Mouse (Mus musculus) midbrain, postnatal 0 days (tissue): Measurements from ENCODE around the gene Timp2. TPM values are rescaled to one million over a fixed set of nuclear protein-coding genes. Genes with fewer than 3 reads are reported as not detected.
"Not testable (repeated sequence)": the region's sequence is repeated elsewhere in the genome, so short reads cannot be mapped to it uniquely, and the experiment has no call there.

Experiments
- ATAC-seq: fragments of 200-750 bp; cut with Nextera tagmentation; 2 replicates; pipeline ENCODE4 v1.8.0; 2017; ENCODE audit warnings: moderate number of reproducible peaks, mild to moderate bottlenecking, moderate TSS enrichment, moderate library complexity; ENCODE audit not compliant: low FRiP score
- DNase-seq: peaks from one replicate; pipeline ENCODE4 v3.0.0-alpha.2; 2015; ENCODE audit warnings: low spot score
- H3K27ac ChIP-seq: fragments of 300-500 bp; sonication (generic); 2 replicates; pipeline ENCODE4 v1.5.1; 2014; ENCODE audit warnings: low read depth, mild to moderate bottlenecking, low read length, mixed read lengths
- H3K27me3 ChIP-seq: fragments of 300-500 bp; sonication (generic); 2 replicates; pipeline ENCODE4 v1.6.1; 2014; ENCODE audit warnings: low read length, control low read depth, mixed read lengths; ENCODE audit not compliant: insufficient read depth
- H3K36me3 ChIP-seq: fragments of 300-500 bp; sonication (generic); 2 replicates; pipeline ENCODE4 v1.6.1; 2014; ENCODE audit warnings: low read length, control low read depth, mixed read lengths; ENCODE audit not compliant: insufficient read depth
- H3K4me1 ChIP-seq: fragments of 300-500 bp; sonication (generic); 2 replicates; pipeline ENCODE4 v1.6.1; 2014; ENCODE audit warnings: mild to moderate bottlenecking, control low read depth, antibody characterized with exemption, low read length, mixed read lengths; ENCODE audit not compliant: insufficient read depth
- H3K4me2 ChIP-seq: fragments of 300-500 bp; sonication (generic); 2 replicates; pipeline ENCODE4 v1.6.1; 2014; ENCODE audit warnings: low read depth, mild to moderate bottlenecking, low read length, mixed read lengths; ENCODE audit not compliant: poor library complexity, severe bottlenecking
- H3K4me3 ChIP-seq: fragments of 300-500 bp; sonication (generic); 2 replicates; pipeline ENCODE4 v1.5.1; 2014; ENCODE audit warnings: low read depth, mild to moderate bottlenecking, low read length, moderate library complexity
- H3K9ac ChIP-seq: fragments of 300-500 bp; sonication (generic); replicated peaks from 2 replicates; pipeline ENCODE4 v1.6.1; 2014; ENCODE audit warnings: mild to moderate bottlenecking, low read length, moderate library complexity, mixed read lengths; ENCODE audit not compliant: poor library complexity, severe bottlenecking
- H3K9me3 ChIP-seq: fragments of 300-500 bp; sonication (generic); 2 replicates; pipeline ENCODE4 v1.6.1; 2016; ENCODE audit warnings: low read length, control low read depth
- CTCF ChIP-seq: IDR thresholded peaks from 2 replicates; pipeline ENCODE4 v1.5.1; 2016; ENCODE audit warnings: antibody characterized with exemption, mild to moderate bottlenecking
- WGBS: fragments of 180-500 bp; shearing (Covaris S2); extraction: QIAGEN DNeasy Blood & Tissue Kit; methylation state at CpG from one replicate; pipeline ENCODE4 v1.1.7; 2014; 5-methylcytosine and 5-hydroxymethylcytosine counted together
- polyA plus RNA-seq: library from polyadenylated mRNA; unstranded; fragments of >200 nt; fragmentation: Nextera tagmentation; extraction: Ambion mirVana; gene quantifications from 2 replicates; pipeline ENCODE4 v1.2.1, GENCODE M21; 2015
- total RNA-seq: library from RNA; depleted of rRNA; stranded (reverse); fragments of >200 nt; gene quantifications from 2 replicates; pipeline ENCODE4 v1.2.3, GENCODE M21; 2014

The Timp2 gene
- total and polyA plus RNA-seq, 2 experiments from 2014 or later, result 140 to 217 TPM

DNA sequence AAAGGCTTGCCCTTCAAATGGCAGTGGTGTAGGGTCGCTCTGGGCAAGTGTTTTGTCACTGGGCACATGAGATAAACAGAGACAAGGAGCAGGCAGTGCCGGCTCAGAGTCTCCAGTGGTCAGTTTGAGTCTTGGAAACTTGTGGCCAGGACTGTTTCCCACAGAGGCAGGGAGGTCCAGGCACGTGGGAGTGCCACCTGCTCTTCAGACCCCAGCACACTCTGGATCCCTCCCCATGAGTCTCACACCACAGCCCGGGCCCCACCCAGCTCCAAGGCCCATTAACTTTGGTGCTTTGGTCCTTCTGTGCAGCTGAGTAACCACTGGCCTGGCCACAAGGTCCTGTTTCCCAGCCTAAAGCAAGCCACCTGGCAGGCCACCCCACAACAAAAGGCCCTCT lies 33.6 kb downstream of the Timp2 start:
- 77% methylated on average over 4 of the region's 4 CpGs for WGBS
- H3K4me2 ChIP-seq, result no peak overlapping the region
- no peak overlapping the region for H3K9ac ChIP-seq
- no peak for ATAC-seq
- H3K4me1 ChIP-seq, result peaks cover 10% of the 10 kb centered on the region; the same call in 1 of the 2 replicates
- 0 out of 2 replicates have a peak, but pooled peaks cover 6% of the 10 kb centered on the region for H3K36me3 ChIP-seq
- no peaks in the 10 kb centered on the region for H3K27me3 ChIP-seq
- H3K9me3 ChIP-seq, result no peaks in the 10 kb centered on the region
- no peak for DNase-seq
- H3K4me3 ChIP-seq, result no peak overlapping the region
- TF ChIP-seq CTCF, result no peak
- H3K27ac ChIP-seq, result peak overlapping the region; percentile 57

DNA sequence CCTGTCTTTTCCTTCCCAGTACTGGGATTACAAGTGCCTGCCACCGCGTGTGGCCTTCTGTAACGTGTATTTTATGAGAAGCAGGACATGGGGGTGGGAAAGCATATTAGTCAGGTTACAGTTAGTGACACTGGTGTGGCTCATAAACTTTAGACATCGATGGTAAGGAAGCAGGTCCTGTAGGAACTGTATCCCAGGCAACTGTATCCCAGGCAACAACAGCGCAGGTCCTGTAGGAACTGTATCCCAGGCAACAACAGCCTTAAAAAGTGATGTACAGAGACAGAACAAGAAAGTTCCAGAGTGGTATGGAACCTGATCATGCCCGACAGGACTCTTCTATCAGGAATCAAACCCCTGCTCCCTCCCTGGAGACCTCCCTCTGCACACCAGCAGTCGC lies 34.0 kb downstream of the Timp2 start:
- ATAC-seq (no peak), DNase-seq (peak; percentile 60)
- Histone ChIP-seq H3K4me1 (0 out of 2 replicates have a peak, but pooled peaks cover 10% of the 10 kb centered on the region), H3K4me3 (no peak overlapping the region), H3K9me3 (no peaks in the 10 kb centered on the region), H3K4me2 (no peak overlapping the region), H3K27ac (0 out of 2 replicates have a peak overlapping the region, but pooled peaks have one; percentile 57), H3K9ac (no peak overlapping the region), H3K27me3 (no peaks in the 10 kb centered on the region), H3K36me3 (0 out of 2 replicates have a peak, but pooled peaks cover 6% of the 10 kb centered on the region)
- 52% methylated on average over 7 of the region's 7 CpGs for WGBS
- TF ChIP-seq CTCF, result no peak

DNA sequence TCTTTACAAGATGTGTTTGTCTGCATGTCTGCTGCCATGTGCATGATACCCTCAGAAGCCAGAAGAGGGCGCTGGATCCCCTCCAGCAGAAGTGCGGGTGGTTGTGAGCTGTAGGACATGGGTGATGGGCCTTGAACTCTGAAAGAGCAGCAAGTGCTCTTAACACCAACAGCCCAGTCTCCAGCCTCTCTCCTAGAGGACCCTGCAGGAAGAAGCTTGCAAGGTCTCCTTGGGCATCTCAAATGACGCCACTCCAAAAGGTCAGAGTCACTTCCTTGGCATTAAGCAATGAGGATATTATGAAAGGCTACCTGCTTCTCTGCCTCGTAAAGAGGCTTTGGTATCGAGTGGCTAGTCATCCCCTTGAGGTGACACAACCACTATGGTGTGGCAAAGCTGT lies 36.9 kb downstream of the Timp2 start:
- Histone ChIP-seq H3K27me3 (no peaks in the 10 kb centered on the region), H3K9ac (no peak overlapping the region)
- WGBS, result 68% methylated on average over 5 of the region's 5 CpGs

DNA sequence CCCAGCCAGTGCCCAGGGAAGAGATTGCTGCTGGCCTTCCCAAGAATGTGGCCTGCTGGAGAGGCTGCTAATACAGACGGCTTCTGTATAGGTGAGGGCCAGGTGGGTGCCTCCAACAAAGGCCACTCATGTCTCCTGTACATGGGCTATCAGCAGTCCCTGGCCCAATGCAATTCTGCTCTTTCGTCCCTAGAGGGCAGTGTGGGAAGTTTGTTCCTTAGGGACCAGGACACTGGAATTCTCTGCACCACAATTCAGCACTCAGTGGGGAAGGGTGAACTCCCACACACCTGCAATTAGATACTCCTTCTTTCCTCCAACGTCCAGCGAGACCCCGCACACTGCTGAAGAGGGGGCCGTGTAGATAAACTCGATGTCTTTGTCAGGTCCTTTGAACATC lies 38.4 kb downstream of the Timp2 start:
- Histone ChIP-seq H3K4me2 (no peak overlapping the region), H3K9me3 (no peaks in the 10 kb centered on the region), H3K9ac (no peak overlapping the region), H3K4me3 (no peak overlapping the region), H3K36me3 (0 out of 2 replicates have a peak, but pooled peaks cover 21% of the 10 kb centered on the region), H3K27ac (no peak overlapping the region), H3K27me3 (no peaks in the 10 kb centered on the region), H3K4me1 (0 out of 2 replicates have a peak, but pooled peaks cover 7% of the 10 kb centered on the region)
- DNase-seq (peak; percentile 81), ATAC-seq (0 out of 2 replicates have a peak, but pooled peaks have one; percentile 10)
- 28% methylated on average over 7 of the region's 7 CpGs for WGBS
- TF ChIP-seq CTCF, result peak; percentile 86

More for the DNA sequence above, 36.9 kb downstream of the Timp2 start:
- no peak overlapping the region for H3K27ac ChIP-seq
- H3K4me3 ChIP-seq, result no peak overlapping the region
- H3K36me3 ChIP-seq, result 0 out of 2 replicates have a peak, but pooled peaks cover 19% of the 10 kb centered on the region
- ATAC-seq (no peak), DNase-seq (peak; percentile 46)
- peak; percentile 78 for TF ChIP-seq CTCF
- H3K4me2 ChIP-seq, result no peak overlapping the region
- no peaks in the 10 kb centered on the region for H3K9me3 ChIP-seq
- H3K4me1 ChIP-seq, result 0 out of 2 replicates have a peak, but pooled peaks cover 10% of the 10 kb centered on the region

DNA sequence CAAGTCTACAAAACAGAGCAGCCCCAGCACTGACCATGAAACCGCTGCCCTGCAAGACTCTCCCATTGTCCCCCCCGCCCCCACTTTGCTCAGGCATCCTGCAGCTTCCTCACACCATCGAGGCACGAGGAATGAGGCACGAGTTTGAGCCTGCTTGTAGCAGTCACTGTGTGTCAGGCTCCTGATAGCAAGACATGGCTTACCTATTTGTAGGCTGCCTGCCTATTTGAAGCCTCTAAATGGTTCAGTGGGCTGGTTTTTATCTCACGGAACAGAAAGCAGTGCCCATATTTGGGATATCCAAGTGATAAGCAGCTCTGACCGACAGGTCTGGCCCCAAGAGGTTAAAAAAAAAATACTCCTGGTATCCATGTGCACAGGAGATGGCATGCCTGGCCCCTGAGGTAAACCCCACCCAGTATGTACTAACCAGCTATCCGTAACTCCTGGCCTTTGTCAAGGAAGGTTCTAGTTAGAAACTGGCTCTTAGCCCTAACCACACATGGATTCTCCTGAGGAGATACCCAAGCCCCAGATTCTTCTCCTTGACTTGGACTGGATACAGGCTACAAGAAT lies 39.2 kb downstream of the Timp2 start:
- TF ChIP-seq CTCF, result no peak
- 88% methylated on average over 8 of the region's 8 CpGs for WGBS
- DNase-seq, result no peak
- Histone ChIP-seq H3K9ac (no peak overlapping the region), H3K27ac (no peak overlapping the region), H3K4me3 (no peak overlapping the region), H3K4me1 (0 out of 2 replicates have a peak, but pooled peaks cover 1% of the 10 kb centered on the region), H3K36me3 (0 out of 2 replicates have a peak, but pooled peaks cover 21% of the 10 kb centered on the region), H3K4me2 (no peak overlapping the region), H3K9me3 (no peaks in the 10 kb centered on the region), H3K27me3 (no peaks in the 10 kb centered on the region)
- no peak for ATAC-seq

DNA sequence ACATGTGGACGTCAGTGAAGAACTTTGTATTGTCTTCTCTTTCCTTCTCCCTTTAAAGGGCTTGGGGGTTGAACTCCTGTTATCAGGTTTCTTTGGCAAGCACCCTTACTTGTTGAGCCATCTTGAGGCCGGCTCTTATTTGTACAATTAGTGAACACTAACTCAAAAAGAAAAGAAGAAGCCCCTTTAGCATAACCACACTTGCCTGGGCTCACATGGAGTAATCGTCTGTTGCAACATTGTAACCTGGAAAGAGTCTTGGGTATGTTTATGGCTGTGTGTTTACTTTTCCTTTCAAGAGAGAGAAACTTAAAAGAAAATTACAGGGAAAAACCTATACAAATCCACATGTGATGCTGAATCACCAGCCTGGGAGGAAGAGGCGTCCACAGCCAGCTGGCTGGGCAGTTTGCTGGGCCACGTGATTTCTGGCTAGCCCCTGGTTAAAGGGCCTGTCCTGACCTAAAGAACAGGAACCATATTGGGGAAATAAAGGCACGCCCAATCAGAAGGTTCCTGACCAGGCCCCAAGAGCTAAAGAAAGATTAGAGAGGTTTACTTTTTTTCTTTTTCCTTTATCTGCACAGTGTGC lies 43.3 kb downstream of the Timp2 start:
- no peak for DNase-seq
- 84% methylated on average over 6 of the region's 6 CpGs for WGBS
- peaks cover 33% of the 10 kb centered on the region for H3K36me3 ChIP-seq

DNA sequence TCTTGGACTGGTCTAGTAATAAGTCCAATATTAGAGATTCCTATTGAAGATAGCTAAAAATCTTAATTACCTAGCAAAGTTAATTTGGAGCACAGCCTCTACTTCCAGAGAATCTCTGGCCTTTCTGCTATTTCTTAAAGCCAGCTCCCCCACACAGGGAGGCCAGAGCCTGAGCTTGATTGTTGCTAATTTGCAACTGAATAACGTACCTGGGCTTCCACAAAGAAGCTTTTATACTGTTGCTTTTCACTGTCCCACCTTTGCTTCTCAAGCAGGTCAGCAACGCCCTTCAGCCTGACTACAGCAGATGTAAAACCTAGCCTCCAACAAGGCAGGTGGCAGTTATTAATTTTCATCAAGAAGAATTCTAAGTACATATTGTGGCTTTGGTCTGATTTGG lies 47.6 kb downstream of the Timp2 start:
- ATAC-seq, H3K9me3 ChIP-seq, DNase-seq, H3K4me1 ChIP-seq, H3K27me3 ChIP-seq, H3K4me2 ChIP-seq, H3K4me3 ChIP-seq, H3K9ac ChIP-seq, H3K27ac ChIP-seq: not testable (repeated sequence)
- peaks cover 28% of the 10 kb centered on the region for H3K36me3 ChIP-seq
- WGBS, result 87% methylated on average over 2 of the region's 2 CpGs

More for the DNA sequence above, 43.3 kb downstream of the Timp2 start:
- Histone ChIP-seq H3K9ac (no peak overlapping the region), H3K9me3 (no peaks in the 10 kb centered on the region), H3K4me3 (no peak overlapping the region), H3K4me1 (no peaks in the 10 kb centered on the region), H3K27ac (no peak overlapping the region), H3K27me3 (no peaks in the 10 kb centered on the region), H3K4me2 (no peak overlapping the region)
- ATAC-seq, result no peak
- no peak for TF ChIP-seq CTCF

DNA sequence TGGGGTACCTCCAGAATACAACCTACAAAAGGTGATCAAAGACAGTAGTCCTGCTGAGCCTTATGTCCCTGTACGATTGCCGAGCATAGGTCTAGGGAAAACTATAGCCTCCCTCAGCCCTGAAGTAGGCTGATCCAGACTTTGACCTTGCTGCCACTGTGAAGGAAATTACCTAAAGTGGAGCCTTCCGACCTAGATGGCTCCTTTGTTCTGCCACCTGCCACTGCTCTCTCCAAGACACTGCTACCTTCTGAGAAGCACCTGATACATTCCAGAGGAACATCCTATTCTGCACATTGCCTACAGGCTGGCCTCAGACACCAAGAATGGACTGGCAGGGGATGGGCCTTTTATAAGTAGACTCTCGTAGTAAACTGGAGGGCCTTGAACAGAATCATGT lies 51.6 kb downstream of the Timp2 start:
- H3K36me3 ChIP-seq, result peaks cover 22% of the 10 kb centered on the region
- not testable (repeated sequence) for H3K27ac ChIP-seq, H3K27me3 ChIP-seq, DNase-seq, H3K4me3 ChIP-seq, H3K4me1 ChIP-seq, H3K4me2 ChIP-seq, H3K9ac ChIP-seq, H3K9me3 ChIP-seq, ATAC-seq
- 93% methylated on average over 4 of the region's 4 CpGs for WGBS
